Mouse (Mus musculus) spleen, postnatal 36 days (tissue): ENCODE results near the gene Phkb.
"Not testable (repeated sequence)": the region's sequence is repeated elsewhere in the genome, so short reads cannot be mapped to it uniquely, and the experiment has no call there.

Experiments used
- DNase-seq, 2 experiments: peaks; one replicate each; pipeline ENCODE4 v3.0.0; 2022; ENCODE audit warnings: low spot score in 2 of 2, mixed read lengths in 1 of 2

Gene Phkb

GRCm38 (mm10) chr8:85840657-85841488, at the start of gene Phkb, which contains the start of gene Itfg1:
Gene Phkb (plus strand): TSS chr8:85840959.
Gene Itfg1 (minus strand): TSS chr8:85840921.
- peak; percentile 84 to 85 for DNase-seq

GRCm38 (mm10) chr8:85796392-85796791, 44.4 kb upstream of the Phkb start:
- DNase-seq: not testable (repeated sequence)

GRCm38 (mm10) chr8:85800164-85800563, 40.6 kb upstream of the Phkb start:
- DNase-seq: no peak

DNA sequence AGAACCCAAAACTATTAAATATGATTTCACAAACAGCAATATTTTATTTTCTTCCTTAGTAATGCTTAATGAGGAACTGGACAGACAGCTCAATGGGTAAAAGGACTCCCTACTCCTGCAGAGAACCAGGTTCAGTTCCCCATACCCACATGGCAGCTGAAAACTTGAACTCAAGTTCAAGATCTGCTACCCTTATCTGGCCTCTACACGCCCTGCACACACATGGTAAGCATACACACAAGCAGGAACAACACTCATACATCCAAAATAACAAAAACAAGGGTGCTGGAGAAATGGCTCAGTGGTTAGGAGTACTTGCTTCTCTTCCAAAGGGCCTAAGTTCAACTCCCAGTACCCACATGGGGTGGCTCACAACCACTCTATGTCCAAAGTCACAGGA, 39.4 kb upstream of the Phkb start:
- no peak for DNase-seq

DNA sequence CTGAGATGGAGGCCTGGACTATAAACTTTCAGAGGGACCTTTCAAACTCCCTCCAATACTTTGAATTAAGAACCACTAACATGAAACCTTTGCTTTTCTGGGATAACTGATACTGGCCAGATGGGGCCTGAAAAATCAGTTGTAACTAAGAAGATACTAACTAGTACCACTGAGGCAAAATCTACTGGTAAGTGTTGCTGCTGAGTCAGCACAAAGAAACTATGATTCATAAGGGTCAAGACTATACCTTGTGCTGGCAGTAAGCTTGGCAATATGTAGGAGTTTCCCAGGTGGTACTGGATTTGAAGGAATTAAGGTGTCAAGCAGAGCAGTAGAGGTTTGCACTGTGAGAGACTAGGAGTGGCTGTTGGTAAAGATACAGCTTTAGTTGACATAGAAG, 27.1 kb upstream of the Phkb start:
- DNase-seq: no peak

- DNase-seq: no peak
Measured at GRCm38 (mm10) chr8:85839916-85840656, 673 bp upstream of the Phkb start.

DNA sequence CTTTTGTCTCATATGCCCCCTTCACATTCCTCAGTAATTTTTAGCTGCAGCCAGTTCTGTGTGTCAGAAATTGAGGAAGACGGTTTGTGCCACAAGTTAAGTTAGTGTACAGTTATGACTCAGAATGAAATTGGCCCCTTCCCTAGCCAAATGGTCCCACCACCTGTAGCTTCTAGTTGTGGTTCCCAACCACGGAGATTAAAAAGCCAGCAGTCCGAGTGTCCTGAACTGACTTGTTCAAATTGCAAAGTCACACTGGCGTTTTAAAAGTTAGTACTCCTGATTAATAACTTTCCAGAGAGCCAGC, 683 bp downstream of the Phkb start:
- peak in 1 of 2 experiments; percentile 8 for DNase-seq

- DNase-seq: no peak
Measured at GRCm38 (mm10) chr8:85845887-85846286, 5.1 kb downstream of the Phkb start.

GRCm38 (mm10) chr8:85854220-85855123, 13.7 kb downstream of the Phkb start:
- DNase-seq: no peak

GRCm38 (mm10) chr8:85857227-85857896, 16.6 kb downstream of the Phkb start:
- DNase-seq: not testable (repeated sequence)

DNA sequence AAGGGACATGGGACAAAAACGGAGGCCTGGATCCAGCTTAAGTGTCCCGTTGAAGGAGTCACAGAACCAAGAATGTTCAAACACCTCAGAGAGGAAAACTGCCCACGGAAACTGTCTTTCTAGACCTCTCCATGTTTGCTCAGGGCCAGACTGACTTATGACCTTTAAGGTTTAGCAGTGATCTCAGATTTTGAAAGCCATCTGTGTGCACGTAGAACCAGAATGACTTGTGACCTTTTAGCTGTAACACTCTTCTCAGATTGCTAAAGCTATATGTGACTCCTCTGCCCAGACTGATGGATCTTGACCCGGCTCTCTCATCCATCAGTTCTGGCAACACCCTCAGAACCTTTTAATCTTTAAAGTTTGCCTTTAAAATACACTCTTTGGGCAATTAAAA, 19.9 kb downstream of the Phkb start:
- no peak for DNase-seq

DNA sequence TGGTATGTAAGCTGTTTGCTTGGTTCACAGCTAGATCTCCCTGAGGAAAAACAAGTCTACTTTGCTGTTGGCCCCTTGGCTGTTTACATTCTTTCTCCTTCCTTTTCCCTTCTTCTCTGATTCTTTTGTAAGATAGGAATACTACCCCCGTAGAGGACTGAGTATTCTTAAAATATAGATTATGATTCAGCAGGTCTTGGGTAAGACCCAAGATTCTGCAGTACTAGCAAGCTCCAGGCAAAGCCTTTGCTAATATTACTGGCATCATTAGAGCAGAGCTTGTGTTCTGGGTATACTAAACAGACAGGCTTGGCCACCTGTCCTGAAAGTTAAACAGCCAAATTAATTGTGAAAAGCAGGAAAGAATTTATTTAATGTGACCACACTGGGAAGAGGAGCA, 21.6 kb downstream of the Phkb start:
- DNase-seq: no peak

GRCm38 (mm10) chr8:85871660-85872059, 30.9 kb downstream of the Phkb start:
- DNase-seq: no peak

- DNase-seq: no peak
Measured at GRCm38 (mm10) chr8:85877976-85878375, 37.2 kb downstream of the Phkb start.

- no peak for DNase-seq
Measured at GRCm38 (mm10) chr8:85879624-85880023, 38.9 kb downstream of the Phkb start.

DNA sequence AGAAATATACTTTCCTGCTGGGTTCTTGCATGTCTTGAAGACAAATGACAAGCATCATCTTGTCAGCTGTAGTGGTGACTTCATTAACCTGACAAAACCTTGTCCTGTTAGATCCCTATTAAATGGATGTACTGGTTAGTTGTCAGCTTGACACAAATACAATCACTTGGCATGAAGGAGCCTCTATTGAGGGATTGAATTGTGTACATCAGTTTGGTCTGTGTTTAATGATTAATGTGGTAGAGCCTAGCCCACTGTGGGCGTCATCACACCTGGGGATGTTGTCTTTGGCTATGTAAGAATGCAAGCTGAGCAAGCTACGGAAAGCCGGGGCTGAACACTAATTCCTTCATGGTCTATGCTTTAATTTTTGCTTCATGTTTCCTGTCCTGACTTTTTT, 44.1 kb downstream of the Phkb start:
- no peak for DNase-seq

DNA sequence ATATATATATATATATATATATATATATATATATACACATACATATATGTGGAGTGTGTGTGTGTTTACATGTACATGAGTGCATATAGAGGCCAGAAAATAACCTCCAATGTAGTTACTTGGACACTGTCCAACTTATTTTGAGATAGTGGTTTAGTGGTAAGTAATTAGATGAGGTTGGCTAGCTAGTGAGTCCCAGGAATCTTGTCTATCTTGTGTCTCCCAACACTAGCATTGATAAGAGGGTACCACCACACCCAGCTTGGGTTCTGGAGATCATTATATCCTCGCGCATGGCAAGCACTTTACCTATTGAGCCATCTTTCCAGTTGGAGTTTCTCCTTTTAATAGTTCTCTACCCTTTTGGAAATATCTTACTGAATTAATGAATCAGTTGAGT, 56.9 kb downstream of the Phkb start:
- no peak for DNase-seq

DNA sequence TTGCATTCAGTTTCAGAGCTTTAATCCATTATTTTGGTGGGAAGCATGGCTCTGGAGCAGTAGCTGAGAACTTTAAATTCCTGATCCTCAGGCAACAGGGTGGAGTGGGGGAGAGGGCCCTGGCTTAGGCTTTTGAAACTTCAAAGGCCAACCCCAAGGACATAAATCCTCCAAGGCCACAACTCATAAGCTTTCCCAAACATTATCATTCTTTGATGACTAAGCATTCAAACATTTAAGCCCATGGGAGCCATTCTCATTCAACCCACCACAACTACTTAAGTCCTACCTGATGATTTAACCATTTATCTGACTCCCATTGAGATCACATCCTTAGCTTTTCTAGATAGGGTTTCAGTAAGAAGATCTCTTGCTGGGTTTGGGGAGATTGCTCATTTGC, 84.2 kb downstream of the Phkb start:
- DNase-seq: no peak

- no peak for DNase-seq
Measured at GRCm38 (mm10) chr8:85925574-85925973, 84.8 kb downstream of the Phkb start.

DNA sequence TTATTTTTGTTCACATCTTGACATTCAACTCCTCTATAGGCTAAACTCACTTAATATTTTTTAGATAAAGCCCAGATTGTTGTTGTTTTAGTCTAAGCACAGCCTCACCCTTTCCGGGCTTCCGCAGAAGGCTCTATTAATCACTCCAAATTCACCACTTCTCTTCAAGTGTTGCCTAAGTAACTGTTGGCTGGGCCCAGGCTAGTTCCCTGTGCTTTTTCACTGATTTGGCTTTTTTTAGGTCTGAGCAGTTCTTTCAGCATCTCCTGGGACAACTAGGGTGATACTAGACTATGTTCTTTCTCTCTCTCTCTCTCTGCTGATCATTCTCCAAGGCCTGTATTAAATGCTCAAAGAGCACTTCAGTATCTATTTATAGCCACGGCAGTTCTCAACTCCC, 85.3 kb downstream of the Phkb start:
- no peak for DNase-seq

GRCm38 (mm10) chr8:85936148-85936547, 95.4 kb downstream of the Phkb start:
- DNase-seq: no peak

DNA sequence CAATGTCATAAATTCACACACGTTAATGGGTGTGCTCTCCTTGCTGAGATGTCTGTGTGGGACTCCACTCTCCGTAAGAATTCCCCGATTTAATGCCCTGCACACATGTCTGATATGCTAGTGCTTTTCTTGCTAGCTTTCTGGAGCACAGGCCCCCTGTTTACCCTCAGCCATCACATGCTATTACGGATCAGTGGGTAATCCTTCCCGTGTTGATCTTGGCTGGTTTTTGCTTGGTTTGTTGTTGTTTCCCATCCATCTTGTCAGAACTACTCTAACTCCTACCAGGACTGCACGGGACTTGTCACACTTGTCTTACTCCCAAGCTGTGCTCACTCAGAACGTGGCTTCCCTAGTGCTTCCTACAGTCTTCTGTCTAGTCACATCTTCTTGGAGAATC, 96.6 kb downstream of the Phkb start:
- no peak for DNase-seq
